Mouse (Mus musculus) ovary, adult 18-20 months (tissue): ENCODE measurements around the gene Rap2c.

ENCODE experiments used
- DNase-seq: peaks from one replicate; pipeline ENCODE4 v3.0.0; 2022; ENCODE audit warnings: low spot score, mixed read lengths

Rap2c gene

GRCm38 (mm10) chrX:51017851-51018785 is at the start of gene Rap2c:
Rap2c (minus strand) TSS chrX:51018018.
- DNase-seq: peak; percentile 27

GRCm38 (mm10) chrX:51066539-51067286 is 48.9 kb upstream of the Rap2c start:
- no peak for DNase-seq

GRCm38 (mm10) chrX:51065773-51066172 is 48.0 kb upstream of the Rap2c start:
- peak; percentile 10 for DNase-seq

GRCm38 (mm10) chrX:51065158-51065664 is 47.4 kb upstream of the Rap2c start:
- no peak for DNase-seq

- no peak for DNase-seq
These were observed 42.4 kb upstream of the Rap2c start for GRCm38 (mm10) chrX:51060220-51060619.

GRCm38 (mm10) chrX:51058741-51059140 is 40.9 kb upstream of the Rap2c start:
- DNase-seq: no peak

- no peak for DNase-seq
These were observed 40.5 kb upstream of the Rap2c start for GRCm38 (mm10) chrX:51058317-51058716.

GRCm38 (mm10) chrX:51051680-51052461 is 34.1 kb upstream of the Rap2c start:
- peak; percentile 5 for DNase-seq

GRCm38 (mm10) chrX:51035678-51036209 is 17.9 kb upstream of the Rap2c start:
- no peak for DNase-seq

- peak; percentile 14 for DNase-seq
These were observed 2.1 kb upstream of the Rap2c start for GRCm38 (mm10) chrX:51019884-51020283.

GRCm38 (mm10) chrX:51018786-51019179 is 965 bp upstream of the Rap2c start:
- DNase-seq: peak; percentile 64

GRCm38 (mm10) chrX:51016926-51017325 is 892 bp downstream of the Rap2c start:
- DNase-seq: no peak

- DNase-seq: no peak
These were observed 5.5 kb downstream of the Rap2c start for GRCm38 (mm10) chrX:51012280-51012679.

GRCm38 (mm10) chrX:51010323-51010722 is 7.5 kb downstream of the Rap2c start:
- DNase-seq: no peak

- DNase-seq: no peak
These were observed 17.0 kb downstream of the Rap2c start for GRCm38 (mm10) chrX:51000791-51001190.

GRCm38 (mm10) chrX:50995310-50995709 is 22.5 kb downstream of the Rap2c start:
- no peak for DNase-seq

- no peak for DNase-seq
These were observed 26.5 kb downstream of the Rap2c start for GRCm38 (mm10) chrX:50991324-50991723.

- no peak for DNase-seq
These were observed 27.9 kb downstream of the Rap2c start for GRCm38 (mm10) chrX:50989940-50990339.

GRCm38 (mm10) chrX:50988581-50988980 is 29.2 kb downstream of the Rap2c start:
- DNase-seq: no peak

- no peak for DNase-seq
These were observed 39.4 kb downstream of the Rap2c start for GRCm38 (mm10) chrX:50978428-50978827.

GRCm38 (mm10) chrX:50972145-50972544 is 45.7 kb downstream of the Rap2c start:
- DNase-seq: no peak

GRCm38 (mm10) chrX:50969907-50970306 is 47.9 kb downstream of the Rap2c start:
- DNase-seq: no peak
